Mouse (Mus musculus) heart, embryonic 15.5 days (tissue): ENCODE results near the gene Gsto2. TPM values are rescaled to one million over a fixed set of nuclear protein-coding genes. Genes with fewer than 3 reads are reported as not detected.

Experiments used
- ATAC-seq: fragments of 200-750 bp; cut with Nextera tagmentation; replicated peaks from 2 replicates; pipeline ENCODE4 v1.8.0; 2017; ENCODE audit warnings: low read depth, moderate TSS enrichment; ENCODE audit not compliant: insufficient number of reproducible peaks, insufficient read depth, low FRiP score
- H3K27ac ChIP-seq: fragments of 300-500 bp; sonication (generic); 2 replicates; pipeline ENCODE4 v1.5.1; 2015; ENCODE audit warnings: mild to moderate bottlenecking, inconsistent platforms
- H3K27me3 ChIP-seq: fragments of 300-500 bp; sonication (generic); 2 replicates; pipeline ENCODE4 v1.6.1; 2015; ENCODE audit warnings: inconsistent platforms
- H3K36me3 ChIP-seq: fragments of 300-500 bp; sonication (generic); 2 replicates; pipeline ENCODE4 v1.6.1; 2015; ENCODE audit warnings: mild to moderate bottlenecking, inconsistent platforms
- H3K4me1 ChIP-seq: fragments of 300-500 bp; sonication (generic); replicated peaks from 2 replicates; pipeline ENCODE4 v1.6.1; 2015; ENCODE audit warnings: inconsistent platforms
- H3K4me2 ChIP-seq: fragments of 300-500 bp; sonication (generic); 2 replicates; pipeline ENCODE4 v1.6.1; 2015; ENCODE audit warnings: inconsistent platforms, mild to moderate bottlenecking, moderate library complexity
- H3K4me3 ChIP-seq: fragments of 300-500 bp; sonication (generic); 2 replicates; pipeline ENCODE4 v1.5.1; 2015; ENCODE audit warnings: mild to moderate bottlenecking, inconsistent platforms
- H3K9ac ChIP-seq: fragments of 300-500 bp; sonication (generic); 2 replicates; pipeline ENCODE4 v1.6.1; 2015; ENCODE audit warnings: mild to moderate bottlenecking, inconsistent platforms
- H3K9me3 ChIP-seq: fragments of 300-500 bp; sonication (generic); replicated peaks from 2 replicates; pipeline ENCODE4 v1.6.1; 2016; ENCODE audit warnings: inconsistent platforms
- WGBS: fragments of 180-500 bp; shearing (Covaris S2); methylation state at CpG from one replicate; pipeline ENCODE4 v1.1.7; 2015; ENCODE audit warnings: mixed read lengths; 5-methylcytosine and 5-hydroxymethylcytosine counted together
- microRNA-seq: library from miRNA; unstranded; fragments of <30 nt; microRNA quantifications from one replicate; pipeline ENCODE4, GENCODE M21; 2016
- polyA plus RNA-seq: library from polyadenylated mRNA; unstranded; fragments of >200 nt; fragmentation: Nextera tagmentation; extraction: Ambion mirVana; gene quantifications from 2 replicates; pipeline ENCODE4 v1.2.1, GENCODE M21; 2015

The Gsto2 gene
- polyA plus RNA-seq, 1 experiment from 2014 or later: 0.74 TPM

DNA sequence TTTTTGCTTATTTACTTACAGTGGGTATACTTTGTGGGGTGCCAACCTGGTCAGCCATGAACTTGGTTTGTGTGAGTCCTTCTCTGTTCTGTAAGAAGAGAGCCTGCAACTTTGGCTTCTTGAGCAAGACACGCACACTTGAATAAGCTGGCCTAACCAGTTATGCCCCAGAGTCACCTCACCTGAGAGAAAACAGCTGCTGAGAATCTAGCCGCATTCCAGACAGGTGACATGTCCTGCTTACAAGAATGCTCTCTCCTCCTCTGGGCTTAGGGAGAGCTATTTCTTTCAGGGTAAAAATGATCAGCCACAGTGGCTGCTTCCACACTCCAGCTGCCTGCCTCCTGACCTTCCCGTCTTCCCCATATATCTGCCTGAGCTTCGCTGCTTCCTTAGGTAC lies 63.7 kb downstream of the Gsto2 start:
- H3K4me1 ChIP-seq: 0 out of 2 replicates have a peak, but pooled peaks cover 2% of the 10 kb centered on the region
- no peaks in the 10 kb centered on the region for H3K36me3 ChIP-seq
- H3K9ac ChIP-seq: no peak overlapping the region
- H3K27me3 ChIP-seq: no peaks in the 10 kb centered on the region
- H3K9me3 ChIP-seq: no peaks in the 10 kb centered on the region
- no peak overlapping the region for H3K4me3 ChIP-seq
- H3K27ac ChIP-seq: no peak overlapping the region
- 74% methylated on average over 4 of the region's 4 CpGs for WGBS
- ATAC-seq: no peak
- no peak overlapping the region for H3K4me2 ChIP-seq

DNA sequence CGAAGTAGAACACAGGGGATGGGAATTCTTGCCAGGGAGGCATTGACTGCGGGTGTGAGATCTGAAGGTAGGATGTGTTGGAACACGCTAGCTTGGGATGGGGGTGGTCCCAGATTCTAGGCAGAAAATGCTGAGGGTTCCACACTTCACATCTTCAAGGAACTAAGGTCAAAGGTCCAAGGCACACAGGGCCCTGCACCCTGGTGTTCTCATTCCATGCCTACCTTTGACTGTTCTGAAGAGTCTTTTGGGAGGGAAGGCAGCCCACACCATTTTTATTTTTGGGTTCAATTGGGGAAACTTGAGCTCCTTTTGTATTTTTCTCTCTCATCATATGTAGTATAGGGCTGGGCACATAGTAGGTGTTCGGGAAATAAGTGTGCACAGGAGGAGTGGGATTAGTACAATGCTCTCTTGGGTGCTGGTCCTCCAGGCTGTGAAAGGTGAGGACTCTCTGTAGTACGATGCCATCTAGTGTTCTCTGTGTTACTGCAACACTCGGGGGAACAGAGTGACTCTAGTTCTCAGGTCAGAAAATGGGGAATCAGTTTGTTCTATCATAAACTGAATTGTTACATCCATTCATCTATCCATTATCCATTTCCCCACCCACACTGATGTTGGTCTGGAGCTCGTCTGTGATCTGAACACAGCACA lies 66.8 kb downstream of the Gsto2 start:
- Histone ChIP-seq H3K4me3 (no peak overlapping the region), H3K9me3 (no peaks in the 10 kb centered on the region), H3K27me3 (no peaks in the 10 kb centered on the region), H3K27ac (no peak overlapping the region), H3K9ac (no peak overlapping the region), H3K36me3 (no peaks in the 10 kb centered on the region), H3K4me1 (no peaks in the 10 kb centered on the region; the same call in 1 of the 2 replicates), H3K4me2 (no peak overlapping the region)
- no peak for ATAC-seq
- WGBS: 36% methylated on average over 7 of the region's 7 CpGs

DNA sequence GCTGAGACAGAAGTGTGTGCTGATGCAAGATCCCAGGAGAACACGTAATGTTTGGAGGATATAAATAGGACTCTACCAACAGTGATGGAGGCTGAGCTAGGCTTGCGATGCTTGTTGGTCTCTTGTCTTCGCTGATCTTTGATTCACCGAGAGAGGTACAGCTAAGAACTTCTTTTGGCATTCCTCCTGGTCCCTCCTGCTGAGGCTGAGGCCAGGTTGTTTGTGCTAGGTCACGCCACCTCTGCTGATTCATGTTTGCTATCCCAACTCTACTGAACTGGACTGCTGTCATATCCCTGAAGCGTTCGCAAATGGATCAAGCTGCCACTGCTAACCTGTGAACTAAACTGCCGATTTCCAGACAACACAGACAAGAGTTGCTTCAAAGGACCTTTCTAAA lies 68.8 kb downstream of the Gsto2 start:
- WGBS: 88% methylated on average over 8 of the region's 8 CpGs
- peaks cover 9% of the 10 kb centered on the region for H3K4me1 ChIP-seq
- H3K27ac ChIP-seq: no peak overlapping the region
- ATAC-seq: no peak
- peaks cover 7% of the 10 kb centered on the region for H3K27me3 ChIP-seq
- H3K4me3 ChIP-seq: no peak overlapping the region
- H3K4me2 ChIP-seq: no peak overlapping the region
- no peaks in the 10 kb centered on the region for H3K36me3 ChIP-seq
- no peak overlapping the region for H3K9ac ChIP-seq
- no peaks in the 10 kb centered on the region for H3K9me3 ChIP-seq

DNA sequence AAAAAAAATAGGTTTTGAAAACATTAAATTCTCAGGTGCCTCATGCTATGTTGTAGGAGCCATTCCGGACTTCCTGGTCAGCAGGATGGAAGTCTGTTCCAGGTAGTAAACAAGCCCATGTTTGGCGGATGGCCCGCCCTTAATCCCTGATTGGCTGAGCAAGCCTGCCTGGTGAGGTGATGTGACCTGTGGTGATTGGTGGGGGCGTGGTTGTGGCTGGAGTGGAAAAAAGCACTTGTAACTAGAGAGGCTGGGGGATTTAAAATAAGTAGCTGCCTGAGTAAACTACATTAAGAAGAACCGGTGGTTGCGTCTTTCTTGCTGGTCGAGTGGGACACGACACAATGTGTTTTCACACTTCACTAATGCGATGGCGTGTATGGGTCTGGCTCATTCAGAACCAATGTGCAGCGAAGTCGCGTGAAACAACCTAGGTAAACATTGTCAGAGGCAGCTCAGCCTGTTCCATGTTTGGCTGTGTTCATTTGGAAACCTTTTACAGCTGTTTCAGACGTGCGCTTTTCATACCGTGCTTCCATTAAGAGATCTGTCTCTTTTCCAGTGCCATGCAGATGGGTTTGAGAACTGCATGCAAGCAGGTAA lies 69.4 kb downstream of the Gsto2 start:
- 68% methylated on average over 16 of the region's 16 CpGs for WGBS
- no peak overlapping the region for H3K9ac ChIP-seq
- peaks cover 9% of the 10 kb centered on the region for H3K27me3 ChIP-seq
- no peaks in the 10 kb centered on the region for H3K36me3 ChIP-seq
- H3K4me1 ChIP-seq: peaks cover 9% of the 10 kb centered on the region
- no peak overlapping the region for H3K4me2 ChIP-seq
- no peak for ATAC-seq
- no peak overlapping the region for H3K27ac ChIP-seq
- no peak overlapping the region for H3K4me3 ChIP-seq
- no peaks in the 10 kb centered on the region for H3K9me3 ChIP-seq

DNA sequence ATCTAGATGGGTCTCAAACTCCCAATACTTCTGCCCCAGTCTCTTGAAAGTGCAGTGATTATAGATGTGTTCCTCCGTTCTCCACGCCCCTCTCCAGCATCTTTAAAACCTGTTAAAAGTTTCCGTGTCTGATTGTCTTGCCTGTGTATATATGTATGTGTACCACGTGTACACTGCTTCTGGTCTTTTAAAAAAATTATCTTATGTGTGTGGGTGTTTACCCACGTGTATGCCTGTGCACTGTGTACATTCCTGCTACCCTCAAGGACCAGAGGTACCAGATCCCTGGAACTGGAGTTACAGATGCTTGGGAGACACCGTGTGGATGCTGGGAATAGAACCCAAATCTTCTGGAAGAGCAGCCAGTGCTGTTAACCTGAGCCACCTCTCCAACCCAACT lies 70.2 kb downstream of the Gsto2 start:
- peaks cover 13% of the 10 kb centered on the region for H3K27me3 ChIP-seq
- H3K9ac ChIP-seq: no peak overlapping the region
- WGBS: 75% methylated on average over 6 of the region's 6 CpGs
- H3K4me1 ChIP-seq: peaks cover 9% of the 10 kb centered on the region
- no peaks in the 10 kb centered on the region for H3K36me3 ChIP-seq
- ATAC-seq: no peak
- H3K9me3 ChIP-seq: no peaks in the 10 kb centered on the region
- H3K4me2 ChIP-seq: no peak overlapping the region
- H3K27ac ChIP-seq: no peak overlapping the region
- no peak overlapping the region for H3K4me3 ChIP-seq

Small RNAs within 50 kb of the gene (microRNA-seq; reads per million reads assigned to microRNA genes)
- gene Gm22240: not detected

Other genes starting within 250 kb of the Gsto2 start
- 0.30 and 0.86 TPM in 2 replicates for gene Col17a1, start 173.4 kb upstream of the Gsto2 start, polyA plus RNA-seq
- gene Sfr1, start 133.9 kb upstream of the Gsto2 start, polyA plus RNA-seq: 173 and 175 TPM in 2 replicates
- 97.5 and 103 TPM in 2 replicates for gene Gsto1, start 10.6 kb upstream of the Gsto2 start, polyA plus RNA-seq
- 0.08 and 0.24 TPM in 2 replicates for gene Cfap43, start 53.8 kb downstream of the Gsto2 start, polyA plus RNA-seq
- 17.4 and 20.7 TPM in 2 replicates for gene Itprip, start 53.8 kb downstream of the Gsto2 start, polyA plus RNA-seq
- gene Cfap58, start 72.1 kb downstream of the Gsto2 start, polyA plus RNA-seq: 0.09 TPM in 1 of 2 replicates, not detected in the other